Mouse (Mus musculus) lung, postnatal 0 days (tissue): Measurements from ENCODE around the gene Rpl36-ps4.

Experiments used
- CTCF ChIP-seq: IDR thresholded peaks from 2 replicates; pipeline ENCODE4 v1.5.1; 2016; ENCODE audit warnings: antibody characterized with exemption, mild to moderate bottlenecking
- EP300 ChIP-seq: IDR thresholded peaks from 2 replicates; pipeline ENCODE4 v1.6.1; 2016; ENCODE audit warnings: antibody characterized with exemption, mild to moderate bottlenecking, control low read depth

GRCm38 (mm10) chr17:87873456-87873855, 47.3 kb upstream of the Rpl36-ps4 start:
- no peak for TF ChIP-seq CTCF
- TF ChIP-seq EP300, result no peak
